Mouse (Mus musculus) thymus, postnatal 14 days (tissue): ENCODE measurements around the gene Lgals2.

Source experiments
- DNase-seq: peaks from one replicate; pipeline ENCODE4 v3.0.0; 2021

Gene Lgals2

DNA sequence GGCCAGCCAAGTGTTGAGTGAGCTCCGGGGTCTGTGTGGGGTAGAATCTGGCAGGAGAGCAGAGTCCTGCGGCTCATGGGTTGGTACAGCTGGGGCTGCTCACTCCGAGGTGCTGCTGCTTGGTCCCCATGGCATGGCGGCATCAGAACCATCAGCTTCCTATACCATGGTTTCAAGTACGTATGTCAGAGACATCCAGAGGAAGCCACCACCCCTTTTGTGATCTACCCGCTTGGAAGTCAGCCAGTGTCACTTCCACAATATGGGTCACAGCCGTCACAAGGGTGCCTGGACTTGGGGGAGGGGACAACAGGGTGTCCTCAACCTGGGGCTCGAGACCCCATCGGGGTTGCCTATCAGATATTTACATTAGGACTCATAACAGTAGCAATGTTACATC lies 45.2 kb downstream of the Lgals2 start:
- DNase-seq = peak; percentile 38

DNA sequence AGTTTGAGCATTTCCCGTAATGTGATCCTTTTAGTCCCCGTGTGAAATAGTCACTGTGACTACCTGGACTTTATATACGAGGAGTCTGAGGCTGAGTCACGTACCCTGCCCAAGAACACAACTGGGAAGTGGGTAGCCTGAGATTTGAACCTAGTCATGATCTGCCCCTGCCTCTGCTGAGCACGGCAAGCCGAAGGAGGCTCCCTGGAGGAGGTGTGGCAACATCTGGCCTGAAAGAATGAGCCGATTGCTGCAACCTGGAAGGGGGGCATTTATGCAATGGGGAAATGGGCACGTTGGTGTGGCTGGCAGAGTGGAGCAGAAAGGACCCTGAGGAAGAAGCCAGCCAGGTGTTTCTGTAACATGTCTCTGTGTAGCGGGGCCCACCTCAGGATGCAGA lies 45.6 kb downstream of the Lgals2 start:
- no peak for DNase-seq

DNA sequence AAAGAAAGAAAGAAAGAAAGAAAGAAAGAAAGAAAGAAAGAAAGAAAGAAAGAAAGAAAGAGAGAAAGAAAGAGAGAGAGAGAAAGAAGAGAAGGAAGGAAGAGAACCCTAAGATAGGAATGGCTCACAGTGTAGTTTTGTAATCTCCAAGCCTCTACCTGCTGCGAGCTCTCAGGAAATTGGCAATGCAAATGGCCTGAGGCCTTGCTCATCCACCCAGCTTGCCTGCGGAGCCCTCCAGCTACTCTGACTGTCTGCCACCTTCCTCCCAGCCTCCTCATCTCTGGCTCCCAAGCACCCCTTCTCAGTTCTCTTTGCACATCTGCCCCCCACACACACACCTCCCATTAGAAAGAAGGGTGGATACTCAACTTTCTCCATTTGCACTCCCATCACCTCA lies 46.3 kb downstream of the Lgals2 start:
- DNase-seq = no peak

DNA sequence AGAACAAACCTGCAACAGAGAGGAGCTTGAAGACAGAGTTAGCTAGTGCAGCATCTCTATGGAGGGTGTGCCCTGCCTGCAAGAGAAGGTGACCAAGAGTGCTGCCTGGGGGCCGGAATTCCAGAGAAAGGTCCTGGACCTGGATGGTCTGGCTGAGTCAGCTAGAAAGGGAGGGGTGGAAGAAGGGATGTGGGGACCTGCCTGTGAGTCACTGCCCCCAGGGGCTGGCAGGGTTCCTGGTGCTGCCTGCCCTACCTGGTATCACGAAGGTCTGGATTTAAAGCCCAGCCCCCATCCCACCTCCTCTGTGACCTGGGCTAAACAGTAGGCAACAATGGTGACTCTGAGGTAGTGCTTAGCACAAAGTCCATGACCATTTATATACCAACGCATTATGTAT lies 48.2 kb downstream of the Lgals2 start:
- DNase-seq = no peak

DNA sequence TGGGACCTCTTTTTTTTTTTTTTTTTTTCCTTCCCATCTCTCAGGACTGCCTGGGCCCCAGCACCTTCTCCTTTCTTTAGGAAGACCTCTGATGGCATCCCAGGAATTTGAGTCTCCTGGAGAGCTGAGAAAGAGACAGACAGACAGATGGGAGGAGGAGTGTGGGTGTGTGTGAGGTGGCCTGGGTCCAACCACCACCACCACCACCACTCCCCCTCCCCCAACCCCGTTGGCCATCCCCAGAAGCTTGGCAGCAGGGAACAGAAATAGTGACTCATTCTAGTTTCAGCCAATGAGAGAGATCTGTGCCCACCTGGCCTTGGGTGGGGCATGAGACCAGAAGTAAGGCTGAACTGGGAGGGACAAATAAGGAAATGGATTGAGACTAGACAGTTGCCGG lies 48.7 kb downstream of the Lgals2 start:
- no peak for DNase-seq

DNA sequence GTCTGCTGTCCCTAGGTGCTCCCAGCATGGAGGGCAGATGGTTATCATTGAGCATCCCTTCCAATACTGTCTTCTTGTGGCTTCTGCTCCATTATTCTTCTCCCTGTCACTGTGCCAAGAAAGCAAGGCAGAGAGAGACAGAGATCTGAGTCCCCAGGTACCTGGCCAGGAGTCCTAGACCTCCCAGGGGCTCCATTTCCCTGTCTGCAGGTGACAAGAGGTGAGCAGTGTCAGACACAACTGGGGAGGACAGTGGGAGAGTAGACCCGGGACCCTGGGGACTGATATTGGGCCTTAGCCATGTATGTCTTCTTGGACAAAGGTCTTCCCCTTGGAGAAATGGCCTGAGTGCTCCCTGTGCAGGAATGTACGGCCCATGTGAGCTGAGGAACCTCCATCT lies 50.0 kb downstream of the Lgals2 start:
- DNase-seq = no peak

DNA sequence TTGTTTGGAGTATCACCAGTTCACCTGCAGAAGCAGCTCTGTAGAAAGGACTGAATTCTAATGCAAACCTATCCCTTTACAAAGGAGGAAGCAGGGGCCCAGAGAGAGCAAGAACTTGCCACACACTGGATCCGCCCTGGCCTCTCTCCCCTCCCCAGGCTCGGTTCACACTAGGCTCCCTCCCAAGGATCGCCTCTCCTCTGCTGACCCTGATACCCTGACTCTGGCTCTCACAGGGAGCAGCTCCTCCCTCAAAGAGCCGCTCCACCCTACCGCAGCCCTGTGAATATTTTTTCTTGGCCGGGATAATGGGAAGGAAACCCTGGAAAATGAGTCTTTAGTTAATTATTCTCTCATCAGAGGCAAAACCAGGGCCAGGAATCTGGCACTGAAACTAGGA lies 51.0 kb downstream of the Lgals2 start:
- no peak for DNase-seq

DNA sequence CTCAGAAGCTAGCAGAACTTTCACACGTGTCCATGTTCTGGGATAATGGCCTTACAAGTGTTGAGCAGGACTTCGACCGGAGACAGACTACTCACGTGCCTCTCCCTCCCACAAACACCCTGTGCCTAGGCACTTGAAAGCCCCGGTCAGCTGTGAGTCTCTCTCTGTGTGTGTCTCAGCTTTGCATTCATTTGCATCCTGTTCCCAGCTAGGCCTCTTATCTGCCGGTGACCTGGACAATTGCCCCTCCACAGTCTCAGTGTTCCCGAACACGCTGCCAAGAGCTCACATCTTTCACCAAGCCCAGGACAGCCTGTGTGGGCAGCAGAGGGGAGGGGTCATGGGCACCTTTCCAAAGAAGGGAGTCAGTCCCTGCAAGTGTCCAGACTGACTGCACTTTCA lies 51.8 kb downstream of the Lgals2 start:
- DNase-seq = no peak

DNA sequence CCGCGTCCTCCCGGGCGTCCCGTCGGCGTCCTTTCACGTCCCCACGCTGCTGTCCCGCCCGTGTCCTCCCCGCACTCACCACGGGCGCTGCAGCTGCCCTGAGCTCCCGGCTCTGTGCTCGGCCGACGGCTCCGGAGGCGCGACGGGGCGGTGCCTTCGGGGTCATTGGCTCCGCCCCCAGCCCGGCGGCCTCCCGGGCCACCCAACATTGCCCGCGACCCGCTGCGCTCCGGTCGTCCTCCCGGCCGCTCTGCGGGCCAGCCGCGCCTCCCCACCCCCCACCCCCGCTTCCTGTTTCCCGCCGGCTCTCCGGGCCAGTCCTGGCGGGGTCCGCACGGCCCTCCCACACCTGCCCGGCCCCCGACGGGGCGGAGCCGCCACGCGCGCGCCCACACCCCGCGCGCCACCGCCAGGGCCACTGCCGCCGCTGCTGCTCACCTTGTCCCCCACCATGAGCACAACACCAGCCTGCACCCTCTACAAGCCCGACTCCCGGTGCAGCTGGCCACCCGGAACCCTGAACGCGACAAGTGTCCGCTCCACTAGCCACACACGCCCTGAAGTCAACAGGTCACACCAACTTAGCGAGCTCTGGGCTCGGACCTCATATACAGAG lies 52.4 kb downstream of the Lgals2 start, which contains the start of gene Card10:
Gene Card10, minus strand, starts transcription at position 267 of the 616 bp plus-strand sequence.
- DNase-seq = peak; percentile 56

DNA sequence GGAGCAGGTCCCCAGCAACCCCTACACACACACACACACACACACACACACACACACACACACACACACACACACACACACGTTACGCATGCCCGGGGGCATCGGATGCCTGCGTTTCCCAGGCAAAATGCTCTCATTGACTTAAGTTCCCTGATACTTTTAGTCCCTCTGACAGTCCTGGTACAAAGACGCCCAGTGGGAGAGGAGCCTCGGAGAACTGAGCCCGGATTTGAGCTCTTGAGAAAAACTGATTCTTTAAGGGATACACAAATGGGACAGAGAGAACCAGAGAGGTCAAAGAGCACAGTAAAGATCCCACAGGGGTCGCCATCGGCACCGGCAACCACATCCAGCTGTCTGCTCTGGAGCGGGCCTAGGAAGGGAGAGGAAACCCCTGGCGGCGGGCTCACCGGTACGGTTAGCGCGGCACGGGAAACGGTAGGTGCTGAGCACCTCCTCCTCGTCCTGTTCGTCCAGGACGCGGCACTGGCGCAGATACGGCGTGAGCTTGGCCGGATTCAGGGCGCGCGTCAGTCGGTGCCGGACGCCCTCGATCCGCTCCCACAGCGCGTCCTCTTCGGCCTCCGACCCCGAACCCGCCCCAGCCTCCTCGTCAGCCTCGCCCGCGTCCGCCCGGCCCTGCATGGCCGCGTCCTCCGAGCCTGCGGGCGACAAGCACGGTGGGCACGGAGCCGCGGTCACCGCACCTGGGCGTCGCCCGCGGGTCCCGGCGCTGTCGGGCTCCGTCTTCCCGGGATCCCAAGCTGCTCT lies 53.2 kb downstream of the Lgals2 start:
- peak; percentile 61 for DNase-seq

DNA sequence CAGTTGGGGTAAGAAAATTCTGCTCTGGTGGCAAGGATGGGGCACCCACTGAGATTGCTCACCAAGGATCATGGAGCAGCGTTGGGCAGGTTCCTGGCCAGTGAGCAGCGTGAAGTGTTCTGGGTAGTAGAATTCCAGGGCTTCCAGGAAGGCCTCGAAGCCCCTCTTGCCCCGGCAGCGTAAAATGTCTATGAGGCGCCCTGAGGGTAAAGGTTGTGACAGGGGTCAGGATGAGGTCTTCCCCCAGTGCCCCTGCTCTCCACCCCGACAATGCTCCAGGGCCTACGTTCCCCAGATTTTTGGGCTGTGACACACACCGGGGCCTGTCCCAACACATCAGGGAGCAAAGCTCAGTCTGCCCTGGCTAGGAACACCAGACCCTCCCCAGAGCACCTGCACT lies 53.8 kb downstream of the Lgals2 start:
- DNase-seq = no peak
